Mouse (Mus musculus): Measurements from ENCODE around the gene Lyz1.
A peak's percentile ranks its signal among the peaks of the same experiment; 100 is the strongest.
"Not testable (repeated sequence)": the region's sequence is repeated elsewhere in the genome, so short reads cannot be mapped to it uniquely, and the experiment has no call there.

The Lyz1 gene

DNA sequence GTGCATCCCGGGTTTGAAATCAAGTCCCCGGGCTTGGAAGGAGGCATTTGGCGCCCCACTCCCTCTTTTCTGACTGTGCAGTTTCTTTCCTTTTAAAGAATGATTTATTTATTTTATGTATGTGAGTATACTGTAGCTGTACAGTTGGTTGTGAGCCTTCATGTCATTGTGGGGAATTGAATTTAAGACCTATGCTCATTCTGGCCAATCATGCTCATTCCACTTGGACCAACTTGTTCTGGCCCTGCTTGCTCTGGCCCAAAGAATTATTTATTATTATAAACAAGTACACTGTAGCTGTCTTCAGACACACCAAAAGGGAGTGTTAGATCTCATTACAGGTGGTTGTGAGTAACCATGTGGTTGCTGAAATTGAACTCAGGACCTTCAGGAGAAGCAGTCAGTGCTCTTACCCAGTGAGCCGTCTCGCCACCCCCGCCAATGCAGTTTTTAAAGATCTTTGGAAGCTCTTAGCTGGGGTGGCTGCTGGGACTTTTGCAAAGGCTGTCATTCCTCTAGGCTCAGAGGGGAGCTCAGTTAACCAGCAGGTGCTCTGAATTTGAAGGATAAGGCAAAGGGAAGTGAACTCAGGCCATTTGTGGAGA lies 6.2 kb downstream of the Lyz1 start:
- DNase-seq: no peak

DNA sequence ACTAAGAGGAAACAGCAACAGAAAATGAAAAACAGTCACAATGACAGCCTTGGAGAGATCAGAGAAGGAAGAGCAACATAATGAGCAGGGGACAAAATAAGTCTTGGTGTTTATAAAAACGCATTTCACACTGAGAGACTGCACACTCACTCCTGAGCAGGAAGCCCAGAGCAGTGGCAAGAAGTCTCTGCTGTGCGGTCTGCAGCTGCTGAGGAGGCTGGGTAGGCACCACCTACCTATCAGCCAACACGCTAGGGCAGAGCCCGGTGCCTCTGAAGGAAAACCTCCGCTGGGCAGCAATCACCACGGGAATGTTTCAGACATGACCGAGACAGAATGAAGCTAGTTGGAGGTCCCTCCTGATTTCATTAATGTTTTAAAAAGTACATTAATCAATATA lies 7.1 kb downstream of the Lyz1 start:
- DNase-seq: not testable (repeated sequence)

DNA sequence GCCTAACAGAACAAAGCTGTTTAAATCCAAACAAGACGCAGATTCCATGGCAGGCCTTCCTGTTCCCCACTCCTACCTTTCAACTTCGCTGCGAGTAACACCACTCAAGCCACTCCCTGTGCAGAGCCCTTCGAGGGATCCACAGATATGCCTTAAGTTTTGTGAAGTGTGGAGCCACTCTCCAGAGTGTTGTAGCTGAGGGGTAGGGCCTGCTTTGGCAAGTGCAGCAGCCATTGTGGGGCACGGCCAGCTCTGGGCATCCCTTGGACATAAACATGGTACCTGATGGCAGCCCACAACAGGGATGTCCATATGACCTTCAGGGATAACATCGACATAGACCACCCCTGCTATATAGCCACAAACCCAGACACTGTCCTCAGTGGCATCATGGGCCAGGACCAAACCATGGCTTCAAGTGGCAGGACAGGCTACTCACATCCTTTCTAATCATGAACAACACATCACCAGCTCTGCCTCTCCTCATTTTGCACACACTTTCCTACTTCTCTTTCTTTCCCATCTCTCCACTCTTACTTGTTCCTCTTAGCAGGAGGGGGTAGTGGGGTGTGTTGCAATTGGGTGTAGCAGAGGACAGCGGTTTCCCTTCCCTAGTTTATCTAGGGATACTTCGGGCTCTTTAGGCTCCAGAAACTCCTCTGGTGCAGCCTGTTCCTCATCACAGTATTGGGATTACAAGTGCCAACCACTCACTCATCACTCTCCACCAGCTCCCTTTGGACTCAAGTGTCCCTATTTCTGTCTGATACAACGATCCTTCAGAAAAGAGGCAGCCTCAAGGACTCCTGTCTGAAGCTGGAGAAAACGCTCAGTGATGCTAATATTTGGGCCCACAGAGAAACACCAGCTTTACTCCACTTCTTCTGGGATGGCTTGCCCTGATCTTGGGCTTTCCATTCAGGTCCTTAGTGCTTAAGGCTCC lies 7.8 kb downstream of the Lyz1 start:
- DNase-seq: no peak

DNA sequence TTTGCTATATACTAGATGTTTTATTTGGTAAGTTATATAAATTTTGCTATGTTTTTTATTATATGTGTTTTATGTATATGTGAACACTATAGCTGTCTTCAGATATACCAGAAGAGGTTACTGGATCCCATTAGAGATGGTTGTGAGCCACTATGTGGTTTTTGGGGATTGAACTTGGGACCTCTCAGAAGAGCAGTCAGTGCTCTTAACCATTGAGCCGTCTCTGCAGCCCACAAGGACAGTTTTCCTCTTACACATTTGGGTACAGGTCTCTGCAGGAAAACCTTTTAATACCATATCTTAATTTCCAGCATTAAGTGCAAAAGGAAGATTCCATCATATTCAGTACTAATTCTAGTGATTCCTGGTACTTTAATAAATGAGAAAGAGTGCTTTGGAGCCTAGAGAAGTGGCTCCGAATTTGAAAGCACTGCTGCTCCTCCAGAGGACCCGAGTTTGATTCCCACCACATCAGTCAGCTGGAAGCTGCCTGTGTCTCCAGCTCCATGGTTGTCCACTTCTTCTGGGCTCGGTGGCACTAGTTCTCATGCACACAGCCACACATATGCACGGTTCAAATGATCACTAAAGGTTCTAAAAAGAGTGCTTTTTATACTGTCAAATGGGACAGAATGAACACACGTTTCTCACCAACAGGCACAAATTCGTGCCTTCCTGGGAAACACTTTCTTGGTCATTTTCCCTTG lies 8.6 kb downstream of the Lyz1 start:
- DNase-seq: no peak

DNA sequence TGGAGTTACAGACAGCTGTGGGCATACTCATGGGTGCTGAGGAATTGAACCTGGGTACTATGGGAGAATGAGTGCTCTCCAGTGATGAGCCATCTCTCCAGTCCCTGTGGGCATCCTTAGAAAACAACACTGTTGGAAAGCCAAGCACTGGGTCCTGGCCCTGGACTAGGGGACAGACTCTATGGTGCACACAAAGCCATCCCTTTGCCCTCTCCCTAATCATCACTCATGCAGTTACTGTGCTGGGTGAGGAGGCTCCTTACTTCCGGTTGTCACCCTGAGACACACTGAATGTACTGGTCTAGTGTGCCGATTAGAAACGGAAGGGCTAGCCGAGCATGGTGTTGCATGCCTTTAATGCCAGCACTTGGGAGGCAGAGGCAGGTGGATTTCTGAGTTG lies 9.5 kb downstream of the Lyz1 start:
- DNase-seq: not testable (repeated sequence)

DNA sequence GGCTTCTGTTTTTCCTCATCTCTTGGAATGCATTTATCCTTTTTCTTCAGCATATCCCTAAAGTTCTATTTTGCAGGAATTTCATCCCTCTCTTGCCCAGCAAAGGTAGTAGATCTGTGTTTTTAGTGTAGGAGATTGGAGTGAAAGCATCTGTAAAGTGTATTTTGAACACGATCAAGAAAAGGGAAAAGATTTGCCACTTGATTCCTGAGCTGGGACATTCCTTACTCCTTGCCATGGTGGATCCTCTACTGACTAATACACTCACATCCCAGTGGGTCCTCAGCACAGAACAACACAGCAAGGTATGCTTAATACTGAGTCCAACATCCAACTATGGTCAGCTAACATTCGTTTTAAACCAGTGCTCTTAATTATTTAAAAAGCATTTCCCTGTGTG lies 10.1 kb downstream of the Lyz1 start:
- no peak for DNase-seq

DNA sequence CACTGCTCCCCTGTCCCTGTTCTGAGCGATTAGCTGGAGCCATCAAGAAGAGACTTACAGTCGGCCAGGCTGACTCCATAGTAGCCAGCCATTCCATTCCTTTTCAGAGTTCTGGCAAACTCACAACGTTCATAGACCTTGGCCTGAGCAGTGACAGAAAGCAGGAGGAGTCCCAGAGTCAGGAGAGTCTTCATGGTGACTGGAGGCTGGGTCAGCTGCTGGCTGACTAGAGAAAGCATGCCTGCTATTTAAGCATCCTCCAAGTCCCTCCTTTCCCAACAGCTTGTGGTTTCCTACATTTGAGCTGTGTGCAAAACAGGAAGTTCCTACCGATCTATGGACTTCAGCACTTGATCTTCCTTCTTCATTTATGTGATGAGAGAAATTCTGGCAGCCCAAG lies 10.6 kb downstream of the Lyz1 start, which contains the start of gene Lyz2:
Gene Lyz2 (minus strand): TSS at position 273 of the 400 bp plus-strand sequence.
- peak; percentile 4 for DNase-seq

DNA sequence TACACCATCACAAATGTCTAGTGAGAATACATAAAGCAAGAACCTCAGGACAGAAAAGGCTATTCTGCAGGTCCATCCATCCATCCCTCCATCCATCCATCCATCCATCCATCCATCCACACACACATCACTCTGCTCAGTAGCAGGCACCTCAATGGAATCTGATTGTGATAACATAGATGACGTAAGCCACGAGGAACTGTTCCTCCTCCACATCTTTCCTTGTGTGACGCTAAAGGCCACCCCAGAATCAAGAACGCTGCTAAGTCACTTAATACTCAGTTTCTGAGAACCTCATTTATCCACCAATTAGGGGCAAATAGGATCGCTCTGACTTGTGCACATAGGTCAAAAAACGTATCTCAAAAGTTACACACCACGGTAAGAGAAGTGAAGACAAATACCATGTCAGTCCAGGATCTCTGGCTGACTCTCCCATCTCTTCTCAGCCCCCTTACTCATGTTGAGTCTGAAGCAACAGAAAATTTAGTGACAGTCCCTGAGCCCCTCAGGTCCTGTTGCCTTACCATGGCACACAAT lies 11.2 kb downstream of the Lyz1 start:
- no peak for DNase-seq

DNA sequence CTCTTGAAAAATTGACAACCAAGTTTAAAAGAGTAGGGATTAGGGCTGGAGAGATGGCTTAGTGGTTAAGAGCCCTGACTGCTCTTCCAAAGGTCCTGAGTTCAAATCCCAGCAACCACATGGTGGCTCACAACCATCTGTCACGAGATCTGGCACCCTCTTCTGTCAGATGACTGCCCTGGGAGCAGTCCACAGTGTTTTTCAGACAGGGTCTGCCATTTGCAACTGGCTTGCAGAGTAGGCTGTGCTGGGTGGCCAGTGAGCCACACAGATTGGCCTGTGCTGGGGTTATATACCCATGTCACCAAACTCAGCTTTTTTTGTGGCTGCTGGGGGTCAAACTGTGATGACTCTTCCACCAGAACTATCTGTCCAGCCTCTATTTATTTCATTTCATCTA lies 12.7 kb downstream of the Lyz1 start:
- DNase-seq: peak; percentile 18

DNA sequence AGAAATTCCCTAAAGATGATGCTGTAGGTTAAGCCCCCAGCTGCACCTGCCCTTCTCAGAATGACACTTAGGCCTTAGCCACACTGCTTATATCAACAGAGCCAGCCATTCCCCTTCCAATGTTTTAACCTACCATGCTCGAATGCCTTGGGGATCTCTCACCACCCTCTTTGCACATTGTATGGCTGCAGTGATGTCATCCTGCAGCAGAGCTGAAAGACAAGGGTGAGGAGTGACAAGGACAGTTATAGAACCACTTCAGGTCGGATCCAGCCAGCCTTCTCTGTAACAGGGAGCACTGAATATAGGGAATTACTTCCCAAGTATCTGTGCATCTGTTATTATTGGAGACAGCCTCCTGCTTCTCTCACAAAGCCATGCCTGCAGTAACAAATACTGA lies 14.2 kb downstream of the Lyz1 start:
- not testable (repeated sequence) for DNase-seq

DNA sequence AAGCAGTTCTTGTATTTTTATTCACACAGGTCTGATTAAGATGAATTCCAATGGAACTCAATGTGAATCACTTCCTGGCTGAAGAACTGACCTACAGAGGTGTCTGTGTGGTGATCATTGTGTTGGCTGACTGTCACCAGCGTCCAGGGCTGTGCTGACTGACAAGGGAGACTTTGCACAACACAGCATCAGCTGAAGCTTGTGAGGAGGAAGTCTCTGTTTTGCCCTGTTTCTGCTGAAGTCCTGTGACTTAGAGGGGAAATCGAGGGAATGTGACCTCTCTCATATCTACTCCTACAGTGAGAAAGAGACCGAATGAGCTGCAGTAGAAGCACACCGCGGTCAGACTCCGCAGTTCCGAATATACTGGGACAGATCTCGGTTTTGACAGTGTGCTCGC lies 14.9 kb downstream of the Lyz1 start:
- DNase-seq: not testable (repeated sequence)

DNA sequence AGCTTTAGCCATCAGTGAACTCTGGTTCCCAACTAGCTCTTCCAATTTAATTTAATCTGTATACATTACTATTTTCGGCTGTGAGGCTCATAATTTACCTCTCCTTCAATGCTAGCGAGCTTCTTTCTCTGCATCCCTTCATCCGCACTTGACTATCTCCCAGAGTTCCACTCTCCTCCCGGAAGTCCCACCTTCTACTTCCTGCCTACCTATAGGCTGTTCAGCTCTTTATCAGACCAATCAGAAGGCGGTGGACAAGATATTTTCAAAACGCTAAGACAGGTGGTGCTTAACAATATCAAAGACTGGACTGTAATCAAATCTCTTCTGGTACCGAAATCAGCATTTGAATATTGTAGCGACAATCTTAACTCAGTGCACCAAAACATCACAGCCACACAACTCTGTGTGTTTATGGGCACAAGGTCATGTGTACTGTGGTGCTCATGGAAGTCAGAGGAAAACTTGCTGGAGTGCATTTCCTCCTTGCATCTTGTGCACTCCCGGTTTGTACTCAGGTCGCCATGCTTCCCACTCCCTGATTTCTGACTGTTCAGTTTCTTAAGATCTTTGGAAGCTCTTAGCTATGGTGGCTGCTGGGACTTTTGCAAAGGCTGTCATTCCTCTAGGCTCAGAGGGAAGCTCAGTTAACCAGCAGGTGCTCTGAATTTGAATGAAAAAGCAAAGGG lies 16.8 kb downstream of the Lyz1 start:
- no peak for DNase-seq

DNA sequence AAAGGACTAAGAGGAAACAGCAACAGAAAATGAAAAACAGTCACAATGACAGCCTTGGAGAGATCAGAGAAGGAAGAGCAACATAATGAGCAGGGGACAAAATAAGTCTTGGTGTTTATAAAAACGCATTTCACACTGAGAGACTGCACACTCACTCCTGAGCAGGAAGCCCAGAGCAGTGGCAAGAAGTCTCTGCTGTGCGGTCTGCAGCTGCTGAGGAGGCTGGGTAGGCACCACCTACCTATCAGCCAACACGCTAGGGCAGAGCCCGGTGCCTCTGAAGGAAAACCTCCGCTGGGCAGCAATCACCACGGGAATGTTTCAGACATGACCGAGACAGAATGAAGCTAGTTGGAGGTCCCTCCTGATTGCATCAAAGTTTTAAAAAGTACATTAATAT lies 18.0 kb downstream of the Lyz1 start:
- DNase-seq: not testable (repeated sequence)

DNA sequence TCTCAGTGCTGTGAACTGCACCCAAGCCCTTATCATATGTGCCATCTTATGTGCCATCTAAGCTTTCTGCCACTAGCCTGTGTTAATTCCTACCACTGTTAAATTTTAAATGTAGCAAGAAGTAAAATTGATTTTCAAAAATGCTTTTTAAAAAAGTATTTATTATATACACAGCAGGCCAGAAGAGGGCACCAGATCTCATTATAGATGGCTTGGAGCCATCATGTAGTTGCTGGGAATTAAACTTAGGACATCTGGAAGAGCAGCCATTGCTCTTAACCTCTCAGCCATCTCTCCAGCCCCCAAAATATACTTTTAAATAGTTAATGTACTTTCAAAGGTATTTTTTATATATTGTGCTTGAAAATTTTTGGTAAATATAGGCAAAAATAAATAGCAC lies 20.6 kb downstream of the Lyz1 start:
- DNase-seq: no peak

DNA sequence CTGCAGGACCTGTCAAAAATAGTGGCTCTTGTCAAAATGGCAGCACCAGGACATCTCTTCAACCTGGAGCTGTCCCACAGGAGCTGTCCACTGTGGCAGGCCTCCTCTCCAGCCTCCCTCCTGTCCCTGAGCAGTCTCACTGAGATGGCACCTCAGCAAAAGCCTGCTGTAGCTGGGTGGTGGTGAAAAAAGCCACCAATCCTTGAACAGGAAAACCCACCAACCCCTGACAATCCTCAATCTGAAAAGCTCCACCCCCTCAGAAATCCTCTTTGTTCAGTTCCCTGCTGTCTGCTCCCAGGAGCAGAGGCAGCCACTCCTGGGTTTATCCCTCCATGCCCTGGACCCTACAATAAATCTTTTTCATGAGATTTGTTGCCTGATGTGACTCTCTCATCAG lies 32.8 kb downstream of the Lyz1 start:
- DNase-seq: no peak

DNA sequence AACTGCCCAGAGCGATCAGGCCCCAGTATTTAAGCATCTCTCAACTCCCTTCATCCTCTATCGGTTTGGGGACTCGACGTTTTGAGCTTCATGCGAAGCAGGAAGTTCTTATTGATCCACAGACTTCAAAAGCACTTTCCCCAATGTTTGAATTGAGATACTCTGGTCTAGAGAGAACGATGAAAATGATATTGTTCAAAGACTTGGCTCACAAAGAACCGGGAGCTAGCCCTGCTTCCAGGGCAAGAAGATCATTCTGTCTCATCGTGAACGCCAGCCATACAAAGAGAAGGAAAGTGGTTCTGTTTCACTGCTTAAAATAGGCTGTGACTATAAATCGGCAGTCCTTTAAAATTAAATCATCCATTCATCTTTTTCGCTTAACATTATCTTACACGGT lies 54.1 kb downstream of the Lyz1 start, which contains the start of gene 9530003J23Rik:
Gene 9530003J23Rik (minus strand): TSS at position 101 of the 400 bp plus-strand sequence.
- DNase-seq: no peak

Data from thymus, postnatal 25 days (tissue).